Mouse (Mus musculus) megakaryocyte, embryonic 14.5 days (primary cell): ENCODE measurements around the gene Mrps26.

Experiments
- FLI1 ChIP-seq: IDR thresholded peaks from 2 replicates; pipeline ENCODE4 v1.6.1; 2012; ENCODE audit warnings: low read length, inconsistent platforms, mixed read lengths
- GATA1 ChIP-seq: IDR thresholded peaks from 3 replicates; pipeline ENCODE4 v1.6.1; 2012; ENCODE audit warnings: mixed read lengths, low read length, inconsistent platforms, borderline replicate concordance

DNA sequence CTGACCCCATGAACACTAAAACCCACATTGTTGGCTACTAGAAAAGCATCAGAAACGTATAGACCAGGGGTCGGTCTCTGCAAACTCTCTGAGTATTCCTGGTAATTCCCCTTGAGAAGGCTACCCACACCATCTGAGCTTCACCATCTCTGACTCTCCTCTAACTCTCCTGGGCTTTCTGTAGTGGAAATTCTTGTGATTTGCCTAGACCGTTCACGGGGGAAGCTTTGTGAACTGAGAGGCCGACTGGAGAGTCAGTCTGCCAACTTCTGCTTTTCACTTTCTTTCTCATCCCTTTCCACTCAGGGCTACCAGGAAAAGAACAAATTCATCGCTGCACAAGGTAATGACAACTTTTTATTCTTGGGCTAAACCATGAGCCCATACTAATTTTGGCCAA is 28.5 kb upstream of the Mrps26 start:
- TF ChIP-seq GATA1 = no peak
- no peak for TF ChIP-seq FLI1
